Mouse (Mus musculus): ENCODE measurements around the gene Gcnt3. TPM values are rescaled to one million over a fixed set of nuclear protein-coding genes. Genes with fewer than 3 reads are reported as not detected.

Gcnt3 gene
- polyA plus RNA-seq, 1 experiment from 2014 or later, result 1.3 TPM

- ATAC-seq (ENCODE audit: low FRiP score, low TSS enrichment), result no peak
- Histone ChIP-seq H3K9me3 (ENCODE audit: control insufficient read depth, low read length) (no peaks in the 10 kb centered on the region), H3K4me1 (ENCODE audit: control insufficient read depth, insufficient read depth, low read length) (no peaks in the 10 kb centered on the region), H3K4me3 (ENCODE audit: low read length) (no peak overlapping the region), H3K9ac (ENCODE audit: low read depth, low read length) (no peak overlapping the region), H3K4me2 (replicated peaks; ENCODE audit: low read depth, low read length) (no peak overlapping the region), H3K27me3 (ENCODE audit: control insufficient read depth, insufficient read depth, low read length) (no peaks in the 10 kb centered on the region), H3K27ac (ENCODE audit: low read depth, low read length) (no peak overlapping the region), H3K36me3 (ENCODE audit: control insufficient read depth, insufficient read depth, low read length) (peaks cover 87% of the 10 kb centered on the region)
- WGBS, result 89% methylated on average over 10 of the region's 10 CpGs
These were observed 34.4 kb downstream of the Gcnt3 start for GRCm38 (mm10) chr9:70003516-70003915.

GRCm38 (mm10) chr9:69999318-69999717, 38.6 kb downstream of the Gcnt3 start:
- WGBS, result 84% methylated on average over 1 of the region's 1 CpGs
- H3K36me3 ChIP-seq (ENCODE audit: control insufficient read depth, insufficient read depth, low read length), result peaks cover 94% of the 10 kb centered on the region
- no peak overlapping the region for H3K4me2 ChIP-seq (replicated peaks; ENCODE audit: low read depth, low read length)

GRCm38 (mm10) chr9:69994547-69994946, 43.3 kb downstream of the Gcnt3 start:
- Histone ChIP-seq H3K9me3 (ENCODE audit: control insufficient read depth, low read length) (no peaks in the 10 kb centered on the region), H3K36me3 (ENCODE audit: control insufficient read depth, insufficient read depth, low read length) (peaks cover 57% of the 10 kb centered on the region), H3K9ac (ENCODE audit: low read depth, low read length) (no peak overlapping the region), H3K4me3 (ENCODE audit: low read length) (no peak overlapping the region), H3K27me3 (ENCODE audit: control insufficient read depth, insufficient read depth, low read length) (no peaks in the 10 kb centered on the region), H3K4me2 (replicated peaks; ENCODE audit: low read depth, low read length) (no peak overlapping the region), H3K4me1 (ENCODE audit: control insufficient read depth, insufficient read depth, low read length) (peaks cover 13% of the 10 kb centered on the region), H3K27ac (ENCODE audit: low read depth, low read length) (no peak overlapping the region)
- 92% methylated on average over 5 of the region's 5 CpGs for WGBS
- ATAC-seq (ENCODE audit: low FRiP score, low TSS enrichment), result no peak

More at GRCm38 (mm10) chr9:69999318-69999717, 38.6 kb downstream of the Gcnt3 start:
- H3K27me3 ChIP-seq (ENCODE audit: control insufficient read depth, insufficient read depth, low read length), result no peaks in the 10 kb centered on the region
- no peaks in the 10 kb centered on the region for H3K9me3 ChIP-seq (ENCODE audit: control insufficient read depth, low read length)
- H3K27ac ChIP-seq (ENCODE audit: low read depth, low read length), result no peak overlapping the region
- no peak overlapping the region for H3K9ac ChIP-seq (ENCODE audit: low read depth, low read length)
- no peak for ATAC-seq (ENCODE audit: low FRiP score, low TSS enrichment)
- no peak overlapping the region for H3K4me3 ChIP-seq (ENCODE audit: low read length)
- no peaks in the 10 kb centered on the region for H3K4me1 ChIP-seq (ENCODE audit: control insufficient read depth, insufficient read depth, low read length)

DNA sequence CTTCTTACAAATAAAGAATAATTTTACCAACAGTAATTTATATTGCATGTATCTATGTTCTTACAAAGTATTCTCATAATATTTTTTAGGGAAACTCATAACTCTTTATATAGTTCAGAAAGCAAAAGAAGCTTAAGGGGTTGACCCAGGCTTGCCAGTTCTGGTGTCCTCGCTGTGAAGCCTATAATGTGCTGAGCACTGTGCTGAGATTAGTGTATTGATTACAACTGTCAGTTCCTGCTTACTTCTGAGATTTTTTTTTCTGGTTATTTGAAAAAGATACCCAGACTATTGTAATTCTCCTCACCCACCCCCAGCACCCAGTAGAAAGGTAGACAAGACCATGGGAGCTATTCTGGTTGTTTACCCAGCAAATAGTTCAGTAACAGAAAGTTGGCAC, 44.4 kb downstream of the Gcnt3 start:
- H3K36me3 ChIP-seq (ENCODE audit: control insufficient read depth, insufficient read depth, low read length), result peaks cover 46% of the 10 kb centered on the region
- no peak overlapping the region for H3K9ac ChIP-seq (ENCODE audit: low read depth, low read length)
- no peak for ATAC-seq (ENCODE audit: low FRiP score, low TSS enrichment)
- no peaks in the 10 kb centered on the region for H3K27me3 ChIP-seq (ENCODE audit: control insufficient read depth, insufficient read depth, low read length)
- 86% methylated on average over 1 of the region's 1 CpGs for WGBS
- no peak overlapping the region for H3K27ac ChIP-seq (ENCODE audit: low read depth, low read length)
- H3K4me3 ChIP-seq (ENCODE audit: low read length), result no peak overlapping the region
- no peaks in the 10 kb centered on the region for H3K9me3 ChIP-seq (ENCODE audit: control insufficient read depth, low read length)
- no peak overlapping the region for H3K4me2 ChIP-seq (replicated peaks; ENCODE audit: low read depth, low read length)
- peaks cover 13% of the 10 kb centered on the region for H3K4me1 ChIP-seq (ENCODE audit: control insufficient read depth, insufficient read depth, low read length)

- no peak overlapping the region for H3K4me3 ChIP-seq (ENCODE audit: low read length)
- no peak overlapping the region for H3K9ac ChIP-seq (ENCODE audit: low read depth, low read length)
- H3K9me3 ChIP-seq (ENCODE audit: control insufficient read depth, low read length), result no peaks in the 10 kb centered on the region
- peaks cover 13% of the 10 kb centered on the region for H3K4me1 ChIP-seq (ENCODE audit: control insufficient read depth, insufficient read depth, low read length)
- 71% methylated on average over 5 of the region's 5 CpGs for WGBS
- ATAC-seq (ENCODE audit: low FRiP score, low TSS enrichment), result no peak
- no peak overlapping the region for H3K27ac ChIP-seq (ENCODE audit: low read depth, low read length)
- no peak overlapping the region for H3K4me2 ChIP-seq (replicated peaks; ENCODE audit: low read depth, low read length)
- peaks cover 40% of the 10 kb centered on the region for H3K36me3 ChIP-seq (ENCODE audit: control insufficient read depth, insufficient read depth, low read length)
- no peaks in the 10 kb centered on the region for H3K27me3 ChIP-seq (ENCODE audit: control insufficient read depth, insufficient read depth, low read length)
These were observed 45.0 kb downstream of the Gcnt3 start for GRCm38 (mm10) chr9:69992841-69993277.

- H3K9me3 ChIP-seq (ENCODE audit: control insufficient read depth, low read length), result no peaks in the 10 kb centered on the region
- peak overlapping the region; percentile 97 for H3K9ac ChIP-seq (ENCODE audit: low read depth, low read length)
- H3K27ac ChIP-seq (ENCODE audit: low read depth, low read length), result no peak overlapping the region
- peak overlapping the region; percentile 95 for H3K4me3 ChIP-seq (ENCODE audit: low read length)
- no peak for ATAC-seq (ENCODE audit: low FRiP score, low TSS enrichment)
- peak overlapping the region; percentile 56 for H3K4me2 ChIP-seq (replicated peaks; ENCODE audit: low read depth, low read length)
- peaks cover 19% of the 10 kb centered on the region for H3K36me3 ChIP-seq (ENCODE audit: control insufficient read depth, insufficient read depth, low read length)
- H3K4me1 ChIP-seq (ENCODE audit: control insufficient read depth, insufficient read depth, low read length), result peaks cover 13% of the 10 kb centered on the region
- H3K27me3 ChIP-seq (ENCODE audit: control insufficient read depth, insufficient read depth, low read length), result no peaks in the 10 kb centered on the region
- 15% methylated on average over 5 of the region's 5 CpGs for WGBS
These were observed 47.5 kb downstream of the Gcnt3 start for GRCm38 (mm10) chr9:69990346-69990745.

GRCm38 (mm10) chr9:69989303-69990121, 48.4 kb downstream of the Gcnt3 start, which contains the start of gene Bnip2:
Gene Bnip2, plus strand, starts transcription at chr9:69989466.
- ATAC-seq (ENCODE audit: low FRiP score, low TSS enrichment), result peak; percentile 96
- WGBS, result under 1% methylated on average over 76 of the region's 76 CpGs
- H3K4me1 ChIP-seq (ENCODE audit: control insufficient read depth, insufficient read depth, low read length), result peaks cover 13% of the 10 kb centered on the region
- H3K9me3 ChIP-seq (ENCODE audit: control insufficient read depth, low read length), result no peaks in the 10 kb centered on the region
- H3K4me3 ChIP-seq (ENCODE audit: low read length), result peak within 1 kb of the TSS; percentile 95
- peaks cover 11% of the 10 kb centered on the region; the same call in 1 of the 2 replicates for H3K36me3 ChIP-seq (ENCODE audit: control insufficient read depth, insufficient read depth, low read length)
- H3K27me3 ChIP-seq (ENCODE audit: control insufficient read depth, insufficient read depth, low read length), result no peaks in the 10 kb centered on the region
- H3K4me2 ChIP-seq (replicated peaks; ENCODE audit: low read depth, low read length), result peak within 1 kb of the TSS; percentile 56
- H3K9ac ChIP-seq (ENCODE audit: low read depth, low read length), result peak within 1 kb of the TSS; percentile 97
- H3K27ac ChIP-seq (ENCODE audit: low read depth, low read length), result peak within 1 kb of the TSS; percentile 95

DNA sequence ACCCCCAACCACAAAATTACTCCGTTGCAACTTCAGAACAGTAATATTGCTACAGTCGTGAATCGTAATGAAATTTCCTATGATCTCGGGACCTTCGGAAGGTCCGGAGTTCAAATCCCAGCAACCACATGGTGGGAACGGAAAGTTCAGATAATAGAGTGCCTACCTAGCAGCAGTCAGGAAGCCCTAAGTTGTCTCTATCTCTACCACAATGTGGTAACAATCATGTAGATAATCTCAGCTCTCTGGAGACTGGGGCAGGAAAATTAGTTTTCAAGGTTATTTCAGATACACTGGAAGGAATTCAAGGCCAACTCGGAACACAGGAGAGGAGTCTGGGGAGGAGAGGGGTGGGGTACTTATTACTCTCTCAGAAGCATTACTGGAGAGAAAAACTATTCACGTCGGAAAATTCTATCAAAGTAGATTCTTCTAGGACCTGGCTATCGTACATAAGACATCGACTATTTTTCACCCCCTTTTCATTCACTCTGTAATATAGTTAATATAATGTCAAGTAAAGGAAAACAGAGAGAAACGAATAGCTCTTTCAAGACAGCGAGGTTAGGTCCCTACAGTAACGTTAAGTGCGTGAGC, 49.1 kb downstream of the Gcnt3 start:
- ATAC-seq (ENCODE audit: low FRiP score, low TSS enrichment), result 0 out of 2 replicates have a peak, but pooled peaks have one; percentile 10
- H3K36me3 ChIP-seq (ENCODE audit: control insufficient read depth, insufficient read depth, low read length), result peaks cover 11% of the 10 kb centered on the region; the same call in 1 of the 2 replicates
- WGBS, result 39% methylated on average over 16 of the region's 16 CpGs
- H3K27me3 ChIP-seq (ENCODE audit: control insufficient read depth, insufficient read depth, low read length), result no peaks in the 10 kb centered on the region
- H3K4me1 ChIP-seq (ENCODE audit: control insufficient read depth, insufficient read depth, low read length), result peaks cover 13% of the 10 kb centered on the region
- no peak overlapping the region; the same call in 1 of the 2 replicates for H3K27ac ChIP-seq (ENCODE audit: low read depth, low read length)
- peak overlapping the region; percentile 97; the same call in 1 of the 2 replicates for H3K9ac ChIP-seq (ENCODE audit: low read depth, low read length)
- peak overlapping the region; percentile 56 for H3K4me2 ChIP-seq (replicated peaks; ENCODE audit: low read depth, low read length)
- H3K9me3 ChIP-seq (ENCODE audit: control insufficient read depth, low read length), result no peaks in the 10 kb centered on the region
- peak overlapping the region; percentile 95 for H3K4me3 ChIP-seq (ENCODE audit: low read length)

DNA sequence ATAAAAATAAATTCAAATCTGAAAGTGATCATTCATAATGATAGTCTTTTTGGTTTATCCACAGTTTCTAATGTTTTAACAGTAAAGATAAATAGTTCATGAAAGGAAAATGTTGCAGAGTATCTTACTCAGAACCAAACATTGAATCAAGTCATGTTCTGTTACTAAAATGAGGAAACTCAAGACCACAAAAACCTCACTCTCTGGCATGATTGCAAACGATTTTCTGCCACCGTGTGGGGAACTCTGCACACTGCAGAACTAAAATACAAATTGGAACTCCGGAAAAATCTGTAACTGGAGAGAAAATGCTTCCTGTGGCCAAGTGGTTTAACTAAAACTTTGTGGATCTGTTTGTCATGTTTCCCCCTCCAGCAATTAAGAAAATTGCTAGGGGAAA, 50.3 kb downstream of the Gcnt3 start:
- Histone ChIP-seq H3K4me1 (ENCODE audit: control insufficient read depth, insufficient read depth, low read length) (peaks cover 13% of the 10 kb centered on the region), H3K4me2 (replicated peaks; ENCODE audit: low read depth, low read length) (no peak overlapping the region), H3K9ac (ENCODE audit: low read depth, low read length) (no peak overlapping the region), H3K27me3 (ENCODE audit: control insufficient read depth, insufficient read depth, low read length) (no peaks in the 10 kb centered on the region), H3K4me3 (ENCODE audit: low read length) (no peak overlapping the region), H3K9me3 (ENCODE audit: control insufficient read depth, low read length) (no peaks in the 10 kb centered on the region), H3K36me3 (ENCODE audit: control insufficient read depth, insufficient read depth, low read length) (peaks cover 11% of the 10 kb centered on the region; the same call in 1 of the 2 replicates), H3K27ac (ENCODE audit: low read depth, low read length) (no peak overlapping the region)
- ATAC-seq (ENCODE audit: low FRiP score, low TSS enrichment), result no peak
- under 1% methylated on average over 3 of the region's 3 CpGs for WGBS

All from kidney, embryonic 14.5 days (tissue).